Mouse (Mus musculus) heart, embryonic 11.5 days (tissue): ENCODE data around the gene Casp7. TPM values are rescaled to one million over a fixed set of nuclear protein-coding genes. Genes with fewer than 3 reads are reported as not detected.
"Not testable (repeated sequence)": the region's sequence is repeated elsewhere in the genome, so short reads cannot be mapped to it uniquely, and the experiment has no call there.

Experiments used
- ATAC-seq: fragments of 200-750 bp; cut with Nextera tagmentation; replicated peaks from 2 replicates; pipeline ENCODE4 v1.8.0; 2017; ENCODE audit warnings: moderate library complexity; ENCODE audit not compliant: insufficient number of reproducible peaks, low FRiP score, low TSS enrichment
- H3K27ac ChIP-seq: fragments of 300-500 bp; sonication (generic); 2 replicates; pipeline ENCODE4 v1.5.1; 2014; ENCODE audit warnings: mild to moderate bottlenecking, low read depth, low read length
- H3K27me3 ChIP-seq: fragments of 300-500 bp; sonication (generic); 2 replicates; pipeline ENCODE4 v1.6.1; 2014; ENCODE audit warnings: mild to moderate bottlenecking, low read length, mixed read lengths; ENCODE audit not compliant: control insufficient read depth, insufficient read depth
- H3K36me3 ChIP-seq: fragments of 300-500 bp; sonication (generic); 2 replicates; pipeline ENCODE4 v1.6.1; 2014; ENCODE audit warnings: mild to moderate bottlenecking, low read length, moderate library complexity, mixed read lengths; ENCODE audit not compliant: control insufficient read depth, insufficient read depth
- H3K4me1 ChIP-seq: fragments of 300-500 bp; sonication (generic); 2 replicates; pipeline ENCODE4 v1.6.1; 2014; ENCODE audit warnings: low read length; ENCODE audit not compliant: control insufficient read depth, insufficient read depth
- H3K4me2 ChIP-seq: fragments of 300-500 bp; sonication (generic); 2 replicates; pipeline ENCODE4 v1.6.1; 2014; ENCODE audit warnings: mild to moderate bottlenecking, moderate library complexity
- H3K4me3 ChIP-seq: fragments of 300-500 bp; sonication (generic); 2 replicates; pipeline ENCODE4 v1.5.1; 2014; ENCODE audit warnings: low read depth, low read length
- H3K9ac ChIP-seq: fragments of 300-500 bp; sonication (generic); 2 replicates; pipeline ENCODE4 v1.6.1; 2014; ENCODE audit warnings: mild to moderate bottlenecking, low read depth, low read length, moderate library complexity
- H3K9me3 ChIP-seq: fragments of 300-500 bp; sonication (generic); replicated peaks from 2 replicates; pipeline ENCODE4 v1.6.1; 2016; ENCODE audit warnings: low read length; ENCODE audit not compliant: control insufficient read depth
- WGBS: fragments of 180-500 bp; shearing (Covaris S2); extraction: QIAGEN DNeasy Blood & Tissue Kit; methylation state at CpG from one replicate; pipeline ENCODE4 v1.1.7; 2014; ENCODE audit not compliant: insufficient replicate concordance; 5-methylcytosine and 5-hydroxymethylcytosine counted together
- polyA plus RNA-seq: library from polyadenylated mRNA; unstranded; fragments of >200 nt; fragmentation: Nextera tagmentation; extraction: Ambion mirVana; gene quantifications from 2 replicates; pipeline ENCODE4 v1.2.1, GENCODE M21; 2014

The Casp7 gene
- polyA plus RNA-seq, 1 experiment from 2014 or later, result 27.3 TPM

- H3K36me3 ChIP-seq, result peaks cover 7% of the 10 kb centered on the region; the same call in 1 of the 2 replicates
- H3K4me2 ChIP-seq, result no peak overlapping the region
- no peaks in the 10 kb centered on the region for H3K27me3 ChIP-seq
- H3K4me1 ChIP-seq, result peaks cover 8% of the 10 kb centered on the region; the same call in 1 of the 2 replicates
- no peaks in the 10 kb centered on the region for H3K9me3 ChIP-seq
- H3K27ac ChIP-seq, result no peak overlapping the region
- no peak overlapping the region for H3K9ac ChIP-seq
- no peak for ATAC-seq
- no peak overlapping the region for H3K4me3 ChIP-seq
- 39% methylated on average over 14 of the region's 14 CpGs for WGBS
Observed at GRCm38 (mm10) chr19:56400200-56400599, 3.3 kb downstream of the Casp7 start.

- Histone ChIP-seq H3K27me3 (no peaks in the 10 kb centered on the region), H3K27ac (no peak overlapping the region), H3K36me3 (peaks cover 7% of the 10 kb centered on the region; the same call in 1 of the 2 replicates), H3K4me2 (no peak overlapping the region), H3K9ac (no peak overlapping the region), H3K9me3 (no peaks in the 10 kb centered on the region), H3K4me1 (peaks cover 8% of the 10 kb centered on the region; the same call in 1 of the 2 replicates), H3K4me3 (no peak overlapping the region)
- 82% methylated on average over 6 of the region's 6 CpGs for WGBS
- ATAC-seq, result no peak
Observed at GRCm38 (mm10) chr19:56401864-56402263, 4.9 kb downstream of the Casp7 start.

- WGBS, result 85% methylated on average over 4 of the region's 4 CpGs
- Histone ChIP-seq H3K36me3 (peaks cover 10% of the 10 kb centered on the region; the same call in 1 of the 2 replicates), H3K27ac (no peak overlapping the region), H3K4me1 (no peaks in the 10 kb centered on the region), H3K9ac (no peak overlapping the region), H3K9me3 (no peaks in the 10 kb centered on the region), H3K4me2 (no peak overlapping the region), H3K4me3 (no peak overlapping the region), H3K27me3 (no peaks in the 10 kb centered on the region)
- no peak for ATAC-seq
Observed at GRCm38 (mm10) chr19:56405824-56406223, 8.9 kb downstream of the Casp7 start.

GRCm38 (mm10) chr19:56406581-56406980 lies 9.7 kb downstream of the Casp7 start:
- 59% methylated on average over 7 of the region's 7 CpGs for WGBS
- Histone ChIP-seq H3K36me3 (peaks cover 10% of the 10 kb centered on the region; the same call in 1 of the 2 replicates), H3K4me3 (no peak overlapping the region), H3K9me3 (no peaks in the 10 kb centered on the region), H3K4me2 (no peak overlapping the region), H3K4me1 (no peaks in the 10 kb centered on the region), H3K27ac (no peak overlapping the region), H3K9ac (no peak overlapping the region), H3K27me3 (no peaks in the 10 kb centered on the region)
- no peak for ATAC-seq

GRCm38 (mm10) chr19:56409884-56410283 lies 13.0 kb downstream of the Casp7 start:
- 89% methylated on average over 4 of the region's 4 CpGs for WGBS
- H3K9me3 ChIP-seq, H3K27ac ChIP-seq, H3K27me3 ChIP-seq, ATAC-seq, H3K4me3 ChIP-seq, H3K4me1 ChIP-seq, H3K4me2 ChIP-seq, H3K36me3 ChIP-seq, H3K9ac ChIP-seq: not testable (repeated sequence)

GRCm38 (mm10) chr19:56418404-56418803 lies 21.5 kb downstream of the Casp7 start:
- Histone ChIP-seq H3K4me3 (no peak overlapping the region), H3K4me2 (no peak overlapping the region), H3K9ac (no peak overlapping the region), H3K36me3 (no peaks in the 10 kb centered on the region), H3K27ac (no peak overlapping the region), H3K9me3 (no peaks in the 10 kb centered on the region), H3K27me3 (no peaks in the 10 kb centered on the region), H3K4me1 (no peaks in the 10 kb centered on the region)
- ATAC-seq, result no peak
- 88% methylated on average over 4 of the region's 4 CpGs for WGBS

- 62% methylated on average over 9 of the region's 9 CpGs for WGBS
- no peak for ATAC-seq
- no peaks in the 10 kb centered on the region for H3K36me3 ChIP-seq
Observed at GRCm38 (mm10) chr19:56419452-56419851, 22.5 kb downstream of the Casp7 start.

GRCm38 (mm10) chr19:56420345-56420744 lies 23.4 kb downstream of the Casp7 start:
- WGBS, result 90% methylated on average over 3 of the region's 3 CpGs
- no peaks in the 10 kb centered on the region for H3K9me3 ChIP-seq
- no peak overlapping the region for H3K4me3 ChIP-seq
- no peak overlapping the region for H3K9ac ChIP-seq
- H3K27ac ChIP-seq, result no peak overlapping the region
- H3K36me3 ChIP-seq, result no peaks in the 10 kb centered on the region
- H3K4me1 ChIP-seq, result no peaks in the 10 kb centered on the region
- no peak overlapping the region for H3K4me2 ChIP-seq
- no peak for ATAC-seq
- no peaks in the 10 kb centered on the region for H3K27me3 ChIP-seq

More at GRCm38 (mm10) chr19:56419452-56419851, 22.5 kb downstream of the Casp7 start:
- Histone ChIP-seq H3K27ac (no peak overlapping the region), H3K9ac (no peak overlapping the region), H3K4me3 (no peak overlapping the region), H3K27me3 (no peaks in the 10 kb centered on the region), H3K4me1 (no peaks in the 10 kb centered on the region), H3K9me3 (no peaks in the 10 kb centered on the region), H3K4me2 (no peak overlapping the region)
